Comparison of ENCODE assay signal across 8 mouse cellular contexts in genomic region chr6:65041932-65042331, GRCm38 (mm10). TPM values are rescaled to one million over a fixed set of nuclear protein-coding genes. Genes with fewer than 3 reads are reported as not detected.
DNase-seq lines count a peak whose midpoint lies in the region; ATAC-seq and TF ChIP-seq lines count a peak whose summit lies in the region.

No protein-coding gene starts in this region.

- peaks cover 28% of the 10 kb centered on the region for H3K36me3 ChIP-seq in hindbrain, embryonic 12.5 days
- H3K36me3 ChIP-seq in midbrain, embryonic 14.5 days (ENCODE audit: control insufficient read depth, insufficient read depth, low read length) = peaks cover 30% of the 10 kb centered on the region

- H3K4me2 ChIP-seq in hindbrain, embryonic 12.5 days (replicated peaks) = peak overlapping the region; percentile 76
- H3K4me2 ChIP-seq in midbrain, embryonic 14.5 days (ENCODE audit: low read length) = peak overlapping the region; percentile 67

- H3K27ac ChIP-seq in cortical plate, adult 2 months (ENCODE audit: insufficient read depth, low read length) = no peak overlapping the region
- H3K27ac ChIP-seq in hindbrain, embryonic 12.5 days = peak overlapping the region; percentile 99
- peak overlapping the region; percentile 99 for H3K27ac ChIP-seq in midbrain, embryonic 14.5 days (replicated peaks; ENCODE audit: low read depth, low read length)

- TF ChIP-seq POLR2A in cortical plate, adult 2 months (IDR thresholded peaks at IDR 0.05; ENCODE audit: extremely low read depth, insufficient read depth, low read length) = no peak

- no peak for TF ChIP-seq CTCF in cortical plate, adult 2 months (IDR thresholded peaks at IDR 0.05; ENCODE audit: extremely low read depth, insufficient read depth, low read length)

- whole genome bisulfite sequencing in hindbrain, embryonic 12.5 days = 44% methylated on average over 10 of the region's 10 CpGs
- 36% methylated on average over 10 of the region's 10 CpGs for WGBS in midbrain, embryonic 14.5 days

- DNase-seq in layer of hippocampus, adult 11-12 months (ENCODE audit: low spot score) = peak; percentile 9
- DNase-seq in layer of hippocampus, postnatal 25 days (ENCODE audit: extremely low spot score in 1 of 2, low spot score in 1 of 2) = no peak
- no peak for DNase-seq in midbrain, embryonic 14.5 days
- DNase-seq in urinary bladder, adult 2 months (ENCODE audit: low spot score) = no peak
- no peak for DNase-seq in frontal cortex, postnatal 25 days (ENCODE audit: low spot score in 2 of 2)
- no peak for DNase-seq in cerebellum, adult 9-10 months

- H3K4me1 ChIP-seq in cortical plate, adult 2 months (ENCODE audit: control insufficient read depth, insufficient read depth, low read length) = peaks cover 4% of the 10 kb centered on the region
- peaks cover 13% of the 10 kb centered on the region for H3K4me1 ChIP-seq in hindbrain, embryonic 12.5 days
- peaks cover 9% of the 10 kb centered on the region for H3K4me1 ChIP-seq in midbrain, embryonic 14.5 days (ENCODE audit: control insufficient read depth, insufficient read depth, low read length)

- no peaks in the 10 kb centered on the region for H3K27me3 ChIP-seq in hindbrain, embryonic 12.5 days
- no peaks in the 10 kb centered on the region for H3K27me3 ChIP-seq in midbrain, embryonic 14.5 days (ENCODE audit: control insufficient read depth, insufficient read depth, low read length)

- peaks cover 3% of the 10 kb centered on the region; the same call in 1 of the 2 replicates for H3K9me3 ChIP-seq in hindbrain, embryonic 12.5 days (replicated peaks)
- H3K9me3 ChIP-seq in midbrain, embryonic 14.5 days (ENCODE audit: control insufficient read depth, low read length) = no peaks in the 10 kb centered on the region

- H3K9ac ChIP-seq in hindbrain, embryonic 12.5 days = peak overlapping the region; percentile 87
- H3K9ac ChIP-seq in midbrain, embryonic 14.5 days (replicated peaks; ENCODE audit: low read length) = peak overlapping the region; percentile 99

- peak; percentile 54 for ATAC-seq in hindbrain, embryonic 12.5 days (ENCODE audit: low FRiP score)
- ATAC-seq in midbrain, embryonic 14.5 days (ENCODE audit: low FRiP score, low TSS enrichment) = peak; percentile 26; the same call in 1 of the 2 replicates

- H3K4me3 ChIP-seq in cortical plate, adult 2 months (ENCODE audit: insufficient read depth, low read length) = peak overlapping the region; percentile 48
- H3K4me3 ChIP-seq in hindbrain, embryonic 12.5 days = peak overlapping the region; percentile 84
- peak overlapping the region; percentile 77 for H3K4me3 ChIP-seq in midbrain, embryonic 14.5 days (replicated peaks; ENCODE audit: low read depth, low read length)

RNA-seq across cellular contexts. Expression of gene Smarcad1, which starts 0.5 kb away (rescaled TPM):
- 10 to 100 TPM; 37.4 to 43.4 TPM for total RNA-seq in layer of hippocampus, postnatal 25 days (2021)
- polyA plus RNA-seq in cortical plate, adult 2 months (2012; rRNA removed) = 21.9 and 22.3 TPM in 2 replicates
- polyA plus RNA-seq in hindbrain, embryonic 12.5 days (2016; fragmentation: Nextera tagmentation; extraction: Ambion mirVana) = 122 and 134 TPM in 2 replicates
- polyA plus RNA-seq in midbrain, embryonic 14.5 days (2014; fragmentation: Nextera tagmentation; extraction: Ambion mirVana) = 79.5 and 118 TPM in 2 replicates
- polyA plus RNA-seq in urinary bladder, adult 2 months (2012; rRNA removed) = 21.2 TPM in 2 replicates
